Mouse (Mus musculus) E14TG2a.4 (cell line): Measurements from ENCODE around the gene Mettl21a.

Source experiments
- H3K27me3 ChIP-seq: 2 replicates; pipeline ENCODE4 v1.6.1; 2014; ENCODE audit warnings: low read length, control low read depth; ENCODE audit not compliant: insufficient read depth
- H3K36me3 ChIP-seq: 2 replicates; pipeline ENCODE4 v1.6.1; 2014; ENCODE audit warnings: low read length, control low read depth; ENCODE audit not compliant: insufficient read depth
- H3K4me1 ChIP-seq: replicated peaks from 2 replicates; pipeline ENCODE4 v1.6.1; 2014; ENCODE audit warnings: low read depth, low read length, control low read depth
- H3K4me3 ChIP-seq: replicated peaks from 2 replicates; pipeline ENCODE4 v1.5.1; 2014; ENCODE audit warnings: mild to moderate bottlenecking, low read length
- H3K9me3 ChIP-seq: 2 replicates; pipeline ENCODE4 v1.6.1; 2014; ENCODE audit warnings: low read length, control low read depth
- CTCF ChIP-seq: conservative IDR thresholded peaks from 2 replicates; pipeline ENCODE4 v1.5.1; 2014; ENCODE audit warnings: low read length
- NANOG ChIP-seq: IDR thresholded peaks from 2 replicates; pipeline ENCODE4 v1.6.1; 2014; ENCODE audit warnings: borderline replicate concordance, low read length, mixed read lengths
- POU5F1 ChIP-seq: IDR thresholded peaks from 2 replicates; pipeline ENCODE4 v1.6.1; 2014; ENCODE audit warnings: low read length, borderline replicate concordance

Gene Mettl21a

DNA sequence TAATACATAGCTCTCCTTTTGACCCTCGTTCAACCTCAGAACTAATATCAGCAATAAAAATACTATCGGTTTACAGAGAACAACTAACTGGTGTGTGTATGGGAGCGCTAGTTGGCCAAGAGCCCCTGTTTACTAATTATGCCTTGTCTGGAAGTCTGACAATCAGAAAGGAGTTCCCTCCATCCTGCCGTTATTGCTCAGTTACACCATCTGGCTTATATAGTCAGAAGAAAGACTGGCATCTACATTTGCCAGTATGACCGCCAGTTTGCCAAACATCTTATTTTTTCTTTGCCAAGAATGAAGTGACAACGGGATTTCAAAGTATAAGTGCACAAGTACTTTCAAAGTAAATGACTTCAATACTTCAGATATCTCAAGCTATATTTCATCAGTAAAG lies 24.0 kb upstream of the Mettl21a start:
- H3K4me3 ChIP-seq = no peak overlapping the region
- TF ChIP-seq NANOG (no peak), CTCF (no peak), POU5F1 (no peak)
- H3K9me3 ChIP-seq = peaks cover 21% of the 10 kb centered on the region

DNA sequence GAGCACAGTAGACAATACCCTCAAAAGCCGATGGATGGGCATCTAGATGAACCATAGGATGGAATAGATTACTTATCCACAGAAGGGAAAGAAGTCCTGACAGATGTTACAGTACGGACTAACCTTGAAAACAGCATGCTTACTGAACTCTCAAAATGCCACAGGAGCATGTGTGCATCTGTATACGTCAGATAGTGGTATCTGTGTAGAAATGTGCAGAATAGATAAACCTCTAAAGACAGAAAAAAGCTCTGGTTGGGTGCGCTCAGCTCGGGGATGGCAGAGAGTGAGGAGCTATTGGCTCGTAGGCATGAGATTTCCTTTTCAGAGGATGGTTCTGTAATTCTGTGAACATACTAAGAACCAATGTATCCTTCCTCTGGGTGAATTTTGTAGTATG lies 22.2 kb upstream of the Mettl21a start:
- H3K4me3 ChIP-seq = no peak overlapping the region
- no peaks in the 10 kb centered on the region for H3K27me3 ChIP-seq
- TF ChIP-seq NANOG = no peak
- TF ChIP-seq CTCF = no peak
- TF ChIP-seq POU5F1 = no peak
- H3K9me3 ChIP-seq = peaks cover 21% of the 10 kb centered on the region
- H3K4me1 ChIP-seq = no peaks in the 10 kb centered on the region
- H3K36me3 ChIP-seq = no peaks in the 10 kb centered on the region

More for the DNA sequence above, 24.0 kb upstream of the Mettl21a start:
- Histone ChIP-seq H3K27me3 (no peaks in the 10 kb centered on the region), H3K4me1 (no peaks in the 10 kb centered on the region), H3K36me3 (no peaks in the 10 kb centered on the region)

DNA sequence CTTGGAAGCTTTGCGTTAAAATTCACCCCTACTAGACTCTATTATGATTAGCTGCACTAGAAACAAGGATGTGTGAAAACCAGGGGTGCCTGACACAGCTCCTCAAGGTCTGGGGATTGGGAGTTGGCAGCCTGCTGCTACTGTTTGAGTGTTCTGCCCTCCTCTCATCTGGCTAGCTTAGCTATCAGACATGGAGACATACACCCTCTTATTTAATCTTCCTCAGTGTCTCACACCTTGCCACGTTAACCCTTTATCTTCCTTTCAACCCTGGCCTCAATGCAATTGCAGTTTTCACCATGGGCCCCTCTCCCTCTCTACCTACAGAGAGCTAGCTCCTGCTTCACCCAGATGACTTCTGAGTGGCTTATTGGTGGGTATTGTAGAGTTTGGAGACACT lies 18.6 kb upstream of the Mettl21a start:
- no peak for TF ChIP-seq POU5F1
- no peak for TF ChIP-seq NANOG
- no peak for TF ChIP-seq CTCF
- H3K4me3 ChIP-seq = no peak overlapping the region
- no peaks in the 10 kb centered on the region for H3K4me1 ChIP-seq
- no peaks in the 10 kb centered on the region for H3K36me3 ChIP-seq
- H3K9me3 ChIP-seq = peaks cover 5% of the 10 kb centered on the region; the same call in 1 of the 2 replicates
- peaks cover 5% of the 10 kb centered on the region; the same call in 1 of the 2 replicates for H3K27me3 ChIP-seq

DNA sequence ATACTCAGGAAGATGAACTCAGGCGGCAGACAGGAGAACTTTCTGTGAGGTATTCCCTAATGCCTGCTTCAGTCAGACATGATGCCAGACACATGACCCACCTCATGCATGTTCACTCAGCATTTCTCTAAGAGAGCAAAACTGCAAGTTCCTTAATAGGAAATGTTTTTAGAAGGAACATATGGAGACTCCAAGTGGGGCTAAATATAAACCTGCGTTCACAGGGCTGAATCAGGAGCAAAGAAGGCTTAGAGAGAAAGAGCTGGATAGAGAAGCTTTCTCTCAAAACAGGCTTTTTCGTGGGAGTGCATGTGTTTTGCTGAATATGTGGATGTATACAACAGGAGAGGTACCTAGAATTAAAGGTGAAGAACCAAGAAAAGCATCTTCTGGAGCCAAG lies 16.2 kb upstream of the Mettl21a start:
- Histone ChIP-seq H3K36me3 (no peaks in the 10 kb centered on the region), H3K4me3 (no peak overlapping the region), H3K27me3 (peaks cover 5% of the 10 kb centered on the region; the same call in 1 of the 2 replicates), H3K9me3 (peaks cover 5% of the 10 kb centered on the region; the same call in 1 of the 2 replicates), H3K4me1 (no peaks in the 10 kb centered on the region)
- TF ChIP-seq NANOG (no peak), CTCF (no peak), POU5F1 (no peak)

DNA sequence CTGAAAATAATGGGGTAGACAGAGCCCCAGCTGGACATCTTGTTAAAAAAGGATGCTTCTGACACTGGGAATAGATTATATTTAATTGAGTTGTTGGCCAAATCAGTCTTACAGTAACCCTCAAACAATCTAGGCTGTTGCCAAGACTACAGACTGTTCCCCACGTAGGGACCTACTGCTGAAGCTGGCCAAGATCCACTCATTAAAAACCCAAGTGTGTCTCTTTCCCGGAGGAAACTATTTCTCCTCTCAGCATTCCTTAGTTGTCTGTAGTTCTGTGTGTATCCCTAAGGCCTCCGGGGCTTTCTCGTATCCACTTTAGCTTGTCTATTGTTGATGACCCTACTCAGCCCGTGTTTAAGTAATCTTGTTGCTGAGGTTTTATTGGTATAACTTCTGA lies 14.5 kb upstream of the Mettl21a start:
- Histone ChIP-seq H3K9me3 (peaks cover 5% of the 10 kb centered on the region; the same call in 1 of the 2 replicates), H3K36me3 (no peaks in the 10 kb centered on the region), H3K27me3 (peaks cover 5% of the 10 kb centered on the region; the same call in 1 of the 2 replicates), H3K4me1 (no peaks in the 10 kb centered on the region), H3K4me3 (no peak overlapping the region)
- TF ChIP-seq POU5F1 = no peak
- no peak for TF ChIP-seq CTCF
- no peak for TF ChIP-seq NANOG

DNA sequence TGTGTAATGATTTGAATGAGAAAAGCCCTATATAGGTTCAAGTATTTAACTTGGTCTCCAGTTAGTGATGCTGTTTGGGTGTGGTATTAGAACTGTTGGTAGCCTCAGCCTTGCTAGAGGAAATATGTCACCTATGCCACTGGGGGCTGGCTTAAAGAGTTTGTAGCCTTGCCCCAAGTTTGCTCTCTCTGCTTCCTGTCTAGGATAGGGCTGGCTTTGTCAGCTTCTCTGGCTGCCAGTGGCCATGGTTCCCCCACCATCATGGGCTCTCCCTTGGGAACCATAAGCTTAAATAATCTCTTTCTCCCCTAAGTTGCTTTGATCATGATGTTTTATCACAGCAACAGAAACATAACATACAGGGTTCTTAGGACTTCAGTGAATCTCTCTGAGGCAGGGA lies 8.2 kb upstream of the Mettl21a start:
- Histone ChIP-seq H3K27me3 (no peaks in the 10 kb centered on the region), H3K4me1 (peaks cover 20% of the 10 kb centered on the region), H3K36me3 (no peaks in the 10 kb centered on the region), H3K4me3 (no peak overlapping the region), H3K9me3 (no peaks in the 10 kb centered on the region)
- no peak for TF ChIP-seq CTCF
- no peak for TF ChIP-seq NANOG
- no peak for TF ChIP-seq POU5F1

DNA sequence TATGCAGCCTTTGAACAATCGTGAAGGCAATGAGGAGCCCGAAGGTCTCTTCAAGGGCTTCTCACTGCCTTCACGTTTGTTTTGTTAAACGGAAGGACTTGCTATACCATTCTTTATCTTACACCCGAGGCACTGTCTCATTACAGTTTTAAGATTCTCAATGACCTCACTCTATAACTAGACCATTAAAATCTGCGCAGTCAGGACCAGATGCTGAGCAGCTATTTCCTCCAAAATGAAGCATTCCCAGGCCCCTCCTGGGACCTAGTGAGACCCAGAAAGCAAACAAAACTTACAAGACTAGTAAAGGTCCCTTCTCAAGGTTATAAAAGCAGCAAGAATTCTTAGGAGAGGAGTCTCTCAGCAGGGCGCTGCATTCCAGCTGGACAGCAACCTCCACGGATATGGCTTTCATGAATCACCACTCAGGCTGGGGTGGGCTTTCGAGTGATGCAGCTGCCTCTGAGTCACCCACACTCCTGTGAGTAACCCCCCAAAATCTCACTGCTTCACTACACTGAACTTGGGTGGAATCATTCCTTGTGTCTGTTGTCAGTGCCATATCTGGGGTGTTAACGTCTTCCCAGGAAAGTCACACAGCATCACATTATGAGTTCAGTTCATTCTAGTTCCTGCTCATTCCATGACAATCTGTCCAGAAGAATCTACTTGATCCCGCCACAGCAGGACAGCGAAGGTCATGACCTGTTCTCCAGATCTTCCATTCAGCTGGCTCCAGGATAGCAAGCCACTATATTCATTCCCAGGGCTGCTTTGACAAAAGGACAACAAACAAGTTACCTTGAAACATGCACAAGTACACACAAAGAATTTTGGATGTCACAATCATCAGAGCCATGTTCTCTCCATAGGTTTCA lies 6.8 kb upstream of the Mettl21a start:
- Histone ChIP-seq H3K4me3 (no peak overlapping the region), H3K4me1 (peaks cover 20% of the 10 kb centered on the region), H3K9me3 (no peaks in the 10 kb centered on the region), H3K27me3 (no peaks in the 10 kb centered on the region), H3K36me3 (no peaks in the 10 kb centered on the region)
- TF ChIP-seq CTCF = no peak
- TF ChIP-seq POU5F1 = no peak
- TF ChIP-seq NANOG = no peak; the same call in 1 of the 2 replicates

DNA sequence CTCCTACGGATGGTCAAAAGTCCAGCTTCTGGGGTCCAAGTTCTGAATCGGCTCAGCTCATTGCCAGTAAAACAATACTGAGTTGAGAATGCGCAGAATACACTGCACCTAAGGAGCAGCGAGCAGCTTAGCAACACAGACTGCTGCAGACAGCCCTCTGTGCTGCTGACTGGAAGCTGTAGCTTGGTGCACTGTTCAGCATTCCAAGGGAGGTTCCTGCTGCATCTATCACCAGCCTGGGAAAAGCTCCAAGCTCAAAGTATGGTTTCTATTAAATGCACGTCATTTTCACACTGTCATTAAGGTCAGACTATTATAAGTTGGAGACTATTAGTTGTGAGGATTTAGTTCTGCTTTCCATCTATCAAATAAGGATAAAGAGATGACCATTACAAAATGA lies 4.1 kb upstream of the Mettl21a start:
- Histone ChIP-seq H3K4me1 (peaks cover 34% of the 10 kb centered on the region), H3K36me3 (no peaks in the 10 kb centered on the region), H3K27me3 (no peaks in the 10 kb centered on the region), H3K9me3 (no peaks in the 10 kb centered on the region), H3K4me3 (no peak overlapping the region)
- TF ChIP-seq NANOG (no peak), CTCF (no peak), POU5F1 (no peak)

DNA sequence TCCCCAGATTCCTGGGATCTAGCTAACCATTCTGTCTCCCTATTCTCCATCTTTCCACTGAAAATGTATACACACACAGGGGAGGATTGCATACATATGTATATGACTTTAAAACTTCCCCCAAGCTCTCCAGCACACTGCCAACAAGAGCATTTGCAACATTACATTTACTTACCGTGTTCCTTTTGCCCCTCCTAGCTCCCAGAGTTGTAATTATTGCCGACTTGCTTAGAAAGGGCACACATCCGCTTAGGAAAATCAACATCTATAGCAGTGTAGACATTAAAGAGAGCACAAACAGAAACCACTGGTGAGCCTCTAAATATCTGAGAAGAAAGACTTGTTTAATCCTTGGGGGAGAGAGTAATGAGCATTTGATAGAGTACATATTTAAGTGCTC lies 1.2 kb upstream of the Mettl21a start:
- peaks cover 34% of the 10 kb centered on the region for H3K4me1 ChIP-seq
- H3K9me3 ChIP-seq = no peaks in the 10 kb centered on the region
- H3K27me3 ChIP-seq = no peaks in the 10 kb centered on the region
- H3K36me3 ChIP-seq = peaks cover 26% of the 10 kb centered on the region
- TF ChIP-seq NANOG (no peak), CTCF (no peak), POU5F1 (no peak)
- peak overlapping the region; percentile 95 for H3K4me3 ChIP-seq
